Mouse (Mus musculus) forebrain, postnatal 0 days (tissue): ENCODE results near the gene Dram1. TPM values are rescaled to one million over a fixed set of nuclear protein-coding genes. Genes with fewer than 3 reads are reported as not detected.

Experiments used
- ATAC-seq: fragments of 200-750 bp; cut with Nextera tagmentation; 2 replicates; pipeline ENCODE4 v1.8.0; 2017; ENCODE audit warnings: mild to moderate bottlenecking, moderate library complexity
- DNase-seq: peaks from one replicate; pipeline ENCODE4 v3.0.0-alpha.2; 2015
- H3K27ac ChIP-seq: fragments of 300-500 bp; sonication (generic); 2 replicates; pipeline ENCODE4 v1.5.1; 2014; ENCODE audit warnings: low read depth, mild to moderate bottlenecking, antibody characterized with exemption, low read length, moderate library complexity, mixed read lengths
- H3K27me3 ChIP-seq: fragments of 300-500 bp; sonication (generic); 2 replicates; pipeline ENCODE4 v1.6.1; 2014; ENCODE audit warnings: mild to moderate bottlenecking, low read length, mixed read lengths; ENCODE audit not compliant: insufficient read depth
- H3K36me3 ChIP-seq: fragments of 300-500 bp; sonication (generic); 2 replicates; pipeline ENCODE4 v1.6.1; 2014; ENCODE audit warnings: mild to moderate bottlenecking, moderate library complexity; ENCODE audit not compliant: insufficient read depth
- H3K4me1 ChIP-seq: fragments of 300-500 bp; sonication (generic); 2 replicates; pipeline ENCODE4 v1.6.1; 2014; ENCODE audit warnings: antibody characterized with exemption; ENCODE audit not compliant: insufficient read depth
- H3K4me2 ChIP-seq: fragments of 300-500 bp; sonication (generic); 2 replicates; pipeline ENCODE4 v1.6.1; 2014; ENCODE audit warnings: low read depth, mild to moderate bottlenecking, moderate library complexity
- H3K4me3 ChIP-seq: fragments of 300-500 bp; sonication (generic); 2 replicates; pipeline ENCODE4 v1.5.1; 2014; ENCODE audit warnings: low read depth, low read length, mixed read lengths
- H3K9ac ChIP-seq: fragments of 300-500 bp; sonication (generic); 2 replicates; pipeline ENCODE4 v1.6.1; 2014; ENCODE audit warnings: mild to moderate bottlenecking
- H3K9me3 ChIP-seq: fragments of 300-500 bp; sonication (generic); 2 replicates; pipeline ENCODE4 v1.6.1; 2016; ENCODE audit warnings: low read length
- CTCF ChIP-seq: sonication (generic); IDR thresholded peaks from 2 replicates; pipeline ENCODE4 v1.5.1; 2016; ENCODE audit warnings: antibody characterized with exemption, control low read depth, low read depth
- WGBS: fragments of 180-500 bp; shearing (Covaris S2); extraction: QIAGEN DNeasy Blood & Tissue Kit; methylation state at CpG from one replicate; pipeline ENCODE4 v1.1.7; 2014; 5-methylcytosine and 5-hydroxymethylcytosine counted together
- polyA plus RNA-seq: library from polyadenylated mRNA; unstranded; fragments of >200 nt; fragmentation: Nextera tagmentation; extraction: Ambion mirVana; gene quantifications from 2 replicates; pipeline ENCODE4 v1.2.1, GENCODE M21; 2015
- total RNA-seq: library from RNA; depleted of rRNA; stranded (reverse); fragments of >200 nt; gene quantifications from 2 replicates; pipeline ENCODE4 v1.2.3, GENCODE M21; 2014

Dram1 gene
- total and polyA plus RNA-seq, 2 experiments from 2014 or later, result 0.62 to 0.92 TPM

DNA sequence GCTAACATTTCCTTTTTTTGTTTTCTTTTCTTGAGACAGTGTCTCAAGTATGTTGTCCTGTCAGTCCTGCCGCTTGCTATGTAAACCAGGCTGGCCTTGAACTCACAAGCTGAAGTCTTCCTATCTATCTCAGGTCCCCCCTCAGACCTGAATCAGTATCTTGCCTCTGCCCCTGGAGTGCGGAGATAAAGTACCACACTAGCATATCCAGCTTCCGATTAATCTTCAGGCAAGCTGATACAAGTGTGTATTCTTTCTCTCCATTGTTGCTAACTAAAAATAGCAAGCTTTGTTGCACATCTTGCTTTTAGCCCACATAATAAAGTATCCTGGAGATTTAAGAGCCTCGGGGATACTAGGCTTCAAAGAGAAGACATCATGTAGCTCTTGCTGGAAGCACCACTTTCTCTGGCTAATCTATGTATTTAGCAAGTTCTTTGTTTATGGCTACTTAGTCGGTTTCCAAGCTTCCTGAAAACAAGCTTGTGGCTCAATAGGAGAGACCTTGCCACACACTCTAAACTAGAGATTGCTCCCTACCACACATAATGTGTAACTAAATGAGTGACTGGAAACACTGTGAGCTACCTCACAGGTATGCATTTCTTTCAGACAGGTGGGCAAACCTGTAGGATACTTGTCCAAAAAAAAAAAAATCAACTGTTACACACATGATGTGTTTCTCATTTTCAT, 27.3 kb downstream of the Dram1 start:
- H3K9me3 ChIP-seq, result no peaks in the 10 kb centered on the region
- no peaks in the 10 kb centered on the region for H3K27me3 ChIP-seq
- 54% methylated on average over 5 of the region's 5 CpGs for WGBS
- no peaks in the 10 kb centered on the region for H3K4me1 ChIP-seq
- H3K9ac ChIP-seq, result no peak overlapping the region
- DNase-seq (no peak), ATAC-seq (no peak)
- H3K36me3 ChIP-seq, result no peaks in the 10 kb centered on the region
- no peak for TF ChIP-seq CTCF
- no peak overlapping the region for H3K4me2 ChIP-seq
- H3K4me3 ChIP-seq, result no peak overlapping the region
- no peak overlapping the region for H3K27ac ChIP-seq

DNA sequence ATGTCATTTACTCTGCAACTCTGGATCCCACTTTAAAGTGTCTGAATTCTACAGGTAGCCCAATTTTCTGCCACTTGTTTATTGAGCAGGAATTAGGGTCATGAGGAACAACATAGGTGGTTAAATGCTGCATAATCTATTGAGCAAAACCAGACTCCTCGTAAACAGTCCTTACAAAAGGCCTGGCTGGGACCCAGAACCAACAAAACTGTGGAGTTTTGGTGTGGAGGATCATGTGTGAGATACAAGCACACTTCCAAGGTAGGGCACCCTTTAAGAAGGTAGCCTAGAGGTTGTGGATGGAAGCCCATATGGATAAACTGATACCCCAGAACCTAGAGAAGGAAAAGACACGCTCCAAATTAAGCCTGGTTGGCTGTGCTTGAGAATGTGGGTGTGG, 28.2 kb downstream of the Dram1 start:
- 43% methylated on average over 2 of the region's 2 CpGs for WGBS

DNA sequence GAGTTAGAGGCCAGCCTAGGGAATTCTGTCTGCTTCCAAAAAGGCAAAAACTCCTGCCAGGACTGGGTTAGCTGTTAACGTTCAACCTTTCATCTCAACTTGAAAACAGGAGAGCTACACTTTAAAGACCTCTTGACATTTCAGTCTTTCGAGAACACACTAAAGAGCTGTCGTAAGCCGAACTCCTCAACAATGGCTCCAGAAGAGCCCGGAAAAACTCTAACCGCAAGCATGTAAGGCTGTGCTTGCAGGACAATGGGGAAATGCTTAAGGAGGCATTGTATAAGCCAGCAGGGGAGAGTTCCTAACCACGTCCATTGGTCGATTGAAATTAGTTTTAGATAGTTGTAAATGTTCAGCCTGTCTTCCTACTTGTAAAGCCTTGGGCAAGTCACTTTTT, 29.1 kb downstream of the Dram1 start:
- no peak overlapping the region for H3K9ac ChIP-seq
- no peaks in the 10 kb centered on the region for H3K9me3 ChIP-seq
- no peak overlapping the region for H3K4me3 ChIP-seq
- DNase-seq (no peak), ATAC-seq (no peak)
- H3K4me2 ChIP-seq, result no peak overlapping the region
- H3K27ac ChIP-seq, result no peak overlapping the region
- no peaks in the 10 kb centered on the region for H3K4me1 ChIP-seq
- H3K36me3 ChIP-seq, result no peaks in the 10 kb centered on the region
- no peak for TF ChIP-seq CTCF
- 9% methylated on average over 8 of the region's 8 CpGs for WGBS
- no peaks in the 10 kb centered on the region for H3K27me3 ChIP-seq

More for the DNA sequence above, 28.2 kb downstream of the Dram1 start:
- no peak for DNase-seq
- no peaks in the 10 kb centered on the region for H3K27me3 ChIP-seq
- no peak overlapping the region for H3K9ac ChIP-seq
- no peak for ATAC-seq
- no peaks in the 10 kb centered on the region for H3K4me1 ChIP-seq
- no peak overlapping the region for H3K27ac ChIP-seq
- no peaks in the 10 kb centered on the region for H3K36me3 ChIP-seq
- no peak overlapping the region for H3K4me2 ChIP-seq
- no peak overlapping the region for H3K4me3 ChIP-seq
- H3K9me3 ChIP-seq, result no peaks in the 10 kb centered on the region
- no peak for TF ChIP-seq CTCF

DNA sequence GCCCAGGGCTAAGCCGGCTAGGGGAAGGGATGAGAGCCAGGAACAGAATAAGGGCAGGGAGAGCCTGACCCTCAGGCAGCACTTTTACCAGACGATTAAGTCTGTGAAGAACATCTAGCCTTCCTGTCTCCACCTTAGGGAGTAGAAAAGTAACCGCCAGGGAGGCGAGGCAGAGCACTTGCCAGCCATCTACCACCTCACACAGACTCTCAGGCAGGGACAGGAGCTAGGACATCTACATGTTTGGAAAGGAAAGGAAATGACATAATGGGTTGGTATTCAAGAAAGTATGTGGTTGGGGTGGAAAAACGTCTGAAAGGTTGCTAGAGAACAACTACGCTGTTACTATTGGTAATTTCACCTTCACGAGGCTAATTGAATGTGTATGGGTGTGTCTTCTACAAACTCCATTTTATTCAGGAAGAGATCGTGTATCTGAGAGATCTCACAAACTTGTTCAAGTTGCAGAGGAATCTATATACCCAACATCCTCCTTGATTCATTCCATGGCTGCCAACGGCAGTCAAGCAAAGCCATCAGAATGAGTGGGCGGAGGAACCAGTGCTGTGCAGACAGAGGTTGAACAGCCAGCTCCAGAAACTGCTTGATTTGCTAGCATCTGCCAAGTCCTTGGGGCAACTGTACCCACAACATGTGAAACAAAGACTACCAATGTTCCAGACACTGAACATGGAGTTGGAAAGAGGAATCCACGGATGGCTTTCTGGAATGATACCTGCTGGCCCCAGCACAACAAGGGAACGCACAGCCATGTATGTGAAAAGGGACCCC, 32.2 kb downstream of the Dram1 start:
- no peak for TF ChIP-seq CTCF
- H3K9me3 ChIP-seq, result no peaks in the 10 kb centered on the region
- H3K27me3 ChIP-seq, result no peaks in the 10 kb centered on the region
- H3K4me1 ChIP-seq, result no peaks in the 10 kb centered on the region
- 78% methylated on average over 12 of the region's 12 CpGs for WGBS
- no peak overlapping the region for H3K9ac ChIP-seq
- no peak overlapping the region for H3K27ac ChIP-seq
- H3K4me2 ChIP-seq, result no peak overlapping the region
- no peak for ATAC-seq
- DNase-seq, result no peak
- no peaks in the 10 kb centered on the region for H3K36me3 ChIP-seq
- H3K4me3 ChIP-seq, result no peak overlapping the region

DNA sequence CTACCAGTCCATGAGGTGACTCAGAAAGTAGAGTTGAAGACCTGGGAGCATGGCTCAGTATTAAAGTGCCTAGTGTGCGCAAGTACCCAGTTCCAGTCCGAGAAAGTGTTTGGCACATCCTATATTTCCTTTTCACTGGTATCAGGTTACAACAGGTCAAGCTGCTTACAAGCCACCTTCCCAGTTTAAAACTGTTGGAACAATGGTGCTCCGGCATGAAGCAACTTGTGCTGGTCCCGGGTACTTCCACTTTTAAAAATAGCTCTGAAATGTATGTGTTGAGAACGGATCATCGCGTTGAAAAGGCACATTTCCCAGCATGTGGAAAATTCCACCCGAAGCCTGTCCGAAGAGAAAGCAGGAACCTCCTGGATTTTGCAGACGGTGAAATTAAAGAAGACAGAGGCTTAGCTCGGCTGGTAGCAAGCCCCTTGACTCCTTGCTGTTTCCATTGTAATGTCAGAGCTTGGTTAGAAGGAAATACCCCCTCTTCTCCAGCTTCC, 32.9 kb downstream of the Dram1 start:
- TF ChIP-seq CTCF, result no peak
- Histone ChIP-seq H3K9ac (no peak overlapping the region), H3K4me2 (no peak overlapping the region), H3K27me3 (no peaks in the 10 kb centered on the region), H3K4me1 (no peaks in the 10 kb centered on the region), H3K36me3 (no peaks in the 10 kb centered on the region), H3K4me3 (no peak overlapping the region), H3K9me3 (no peaks in the 10 kb centered on the region), H3K27ac (no peak overlapping the region)
- no peak for ATAC-seq
- DNase-seq, result no peak
- 56% methylated on average over 11 of the region's 11 CpGs for WGBS

DNA sequence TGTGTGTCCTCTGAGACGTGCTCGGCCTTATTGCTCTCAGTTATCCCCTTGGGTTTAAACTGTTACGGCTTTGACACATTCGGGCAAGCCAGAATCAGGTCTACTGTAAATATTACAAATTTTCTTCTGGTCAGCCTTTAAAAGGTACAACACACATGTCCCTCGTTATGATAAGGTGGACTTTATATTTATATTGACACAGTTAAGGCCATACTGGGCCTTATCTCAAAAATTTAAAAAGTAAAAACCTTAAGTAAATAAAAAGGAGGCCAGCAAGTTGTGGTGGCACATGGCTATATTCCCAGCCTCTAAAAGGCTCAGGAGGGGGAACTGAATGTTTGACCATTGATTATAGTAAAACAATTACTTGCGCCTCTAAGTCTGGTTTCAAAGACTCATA, 37.5 kb downstream of the Dram1 start:
- no peak overlapping the region for H3K27ac ChIP-seq
- H3K4me1 ChIP-seq, result no peaks in the 10 kb centered on the region
- no peak overlapping the region for H3K4me3 ChIP-seq
- H3K4me2 ChIP-seq, result no peak overlapping the region
- ATAC-seq, result no peak
- DNase-seq, result no peak
- TF ChIP-seq CTCF, result no peak
- H3K9ac ChIP-seq, result no peak overlapping the region
- WGBS, result 91% methylated on average over 6 of the region's 6 CpGs
- no peaks in the 10 kb centered on the region for H3K36me3 ChIP-seq
- H3K27me3 ChIP-seq, result no peaks in the 10 kb centered on the region
- no peaks in the 10 kb centered on the region for H3K9me3 ChIP-seq

DNA sequence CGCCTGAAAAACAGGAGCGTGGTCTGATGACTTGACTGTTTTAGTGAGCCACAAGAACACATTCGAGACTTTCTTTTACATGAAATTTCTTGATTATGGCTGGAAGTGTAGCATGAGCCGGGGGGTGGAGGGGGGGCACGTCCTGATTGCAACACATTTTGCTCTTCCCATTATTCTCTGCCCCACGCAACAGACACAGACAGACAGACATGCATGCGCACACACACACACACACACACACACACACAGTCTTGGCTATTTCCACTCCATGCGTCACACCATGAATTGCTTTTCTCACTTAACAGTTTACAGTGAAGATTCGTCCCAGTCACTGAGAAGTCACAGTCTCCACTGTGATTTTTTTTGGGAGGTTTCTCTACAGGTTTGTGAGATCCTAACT, 38.2 kb downstream of the Dram1 start:
- no peak for TF ChIP-seq CTCF
- Histone ChIP-seq H3K9ac (no peak overlapping the region), H3K4me1 (no peaks in the 10 kb centered on the region), H3K4me3 (no peak overlapping the region), H3K27me3 (no peaks in the 10 kb centered on the region), H3K27ac (no peak overlapping the region), H3K36me3 (no peaks in the 10 kb centered on the region), H3K9me3 (no peaks in the 10 kb centered on the region), H3K4me2 (no peak overlapping the region)
- DNase-seq, result no peak
- 91% methylated on average over 9 of the region's 9 CpGs for WGBS
- no peak for ATAC-seq
